Mouse (Mus musculus) liver (tissue): ENCODE measurements around the gene Srr.

ENCODE experiments used
- DNase-seq: peaks from one replicate; pipeline ENCODE4 v3.0.0-alpha.2; 2020; ENCODE audit warnings: mixed read lengths

The Srr gene

GRCm38 (mm10) chr11:74925577-74926387, at the start of gene Srr, which contains the start of gene Smg6:
Srr (minus strand) TSS chr11:74925948.
Smg6 (plus strand) TSS chr11:74925823.
- peak; percentile 98 for DNase-seq

- DNase-seq = no peak
Measured at GRCm38 (mm10) chr11:74974615-74975014, 48.9 kb upstream of the Srr start.

GRCm38 (mm10) chr11:74973290-74974157, 47.8 kb upstream of the Srr start:
- DNase-seq = no peak

- no peak for DNase-seq
Measured at GRCm38 (mm10) chr11:74965516-74965915, 39.8 kb upstream of the Srr start.

GRCm38 (mm10) chr11:74962846-74963407, 37.2 kb upstream of the Srr start:
- DNase-seq = no peak

- DNase-seq = no peak
Measured at GRCm38 (mm10) chr11:74961953-74962352, 36.2 kb upstream of the Srr start.

- no peak for DNase-seq
Measured at GRCm38 (mm10) chr11:74960031-74960551, 34.3 kb upstream of the Srr start.

- DNase-seq = no peak
Measured at GRCm38 (mm10) chr11:74959501-74959900, 33.8 kb upstream of the Srr start.

- no peak for DNase-seq
Measured at GRCm38 (mm10) chr11:74957600-74957999, 31.9 kb upstream of the Srr start.

- DNase-seq = no peak
Measured at GRCm38 (mm10) chr11:74956006-74956405, 30.3 kb upstream of the Srr start.

GRCm38 (mm10) chr11:74954901-74955300, 29.2 kb upstream of the Srr start:
- DNase-seq = no peak

- no peak for DNase-seq
Measured at GRCm38 (mm10) chr11:74946348-74946747, 20.6 kb upstream of the Srr start.

GRCm38 (mm10) chr11:74930391-74930790, 4.6 kb upstream of the Srr start:
- DNase-seq = no peak

GRCm38 (mm10) chr11:74929111-74929510, 3.4 kb upstream of the Srr start:
- DNase-seq = no peak

GRCm38 (mm10) chr11:74927236-74927725, 1.5 kb upstream of the Srr start:
- DNase-seq = no peak

GRCm38 (mm10) chr11:74926388-74927005, 749 bp upstream of the Srr start:
- peak; percentile 61 for DNase-seq

- DNase-seq = peak; percentile 73
Measured at GRCm38 (mm10) chr11:74924149-74924548, 1.6 kb downstream of the Srr start.

- DNase-seq = no peak
Measured at GRCm38 (mm10) chr11:74919249-74919648, 6.5 kb downstream of the Srr start.

GRCm38 (mm10) chr11:74912492-74912891, 13.3 kb downstream of the Srr start:
- DNase-seq = no peak

- DNase-seq = no peak
Measured at GRCm38 (mm10) chr11:74909978-74910377, 15.8 kb downstream of the Srr start.

- DNase-seq = no peak
Measured at GRCm38 (mm10) chr11:74908618-74909399, 16.9 kb downstream of the Srr start.

GRCm38 (mm10) chr11:74907850-74908249, 17.9 kb downstream of the Srr start:
- DNase-seq = no peak
